Mouse (Mus musculus) kidney, postnatal 14 days (tissue): Measurements from ENCODE around the gene Dusp14.

Source experiments
- DNase-seq: peaks from one replicate; pipeline ENCODE4 v3.0.0; 2022; ENCODE audit warnings: mixed read lengths

Gene Dusp14

GRCm38 (mm10) chr11:84066071-84066481, 3.0 kb downstream of the Dusp14 start:
- DNase-seq = peak; percentile 24

- no peak for DNase-seq
Measured at GRCm38 (mm10) chr11:84063631-84064209, 5.3 kb downstream of the Dusp14 start.

- DNase-seq = peak; percentile 45
Measured at GRCm38 (mm10) chr11:84062805-84063204, 6.3 kb downstream of the Dusp14 start.

GRCm38 (mm10) chr11:84061881-84062280, 7.2 kb downstream of the Dusp14 start:
- DNase-seq = no peak

- no peak for DNase-seq
Measured at GRCm38 (mm10) chr11:84060635-84061034, 8.4 kb downstream of the Dusp14 start.

GRCm38 (mm10) chr11:84059784-84060183, 9.3 kb downstream of the Dusp14 start:
- no peak for DNase-seq

GRCm38 (mm10) chr11:84057418-84057817, 11.6 kb downstream of the Dusp14 start:
- DNase-seq = no peak

GRCm38 (mm10) chr11:84053524-84054163, 15.4 kb downstream of the Dusp14 start:
- DNase-seq = no peak

- no peak for DNase-seq
Measured at GRCm38 (mm10) chr11:84053055-84053454, 16.0 kb downstream of the Dusp14 start.

- no peak for DNase-seq
Measured at GRCm38 (mm10) chr11:84048411-84048810, 20.6 kb downstream of the Dusp14 start.

GRCm38 (mm10) chr11:84047270-84047669, 21.8 kb downstream of the Dusp14 start:
- DNase-seq = no peak

- DNase-seq = no peak
Measured at GRCm38 (mm10) chr11:84044988-84045387, 24.1 kb downstream of the Dusp14 start.

- DNase-seq = no peak
Measured at GRCm38 (mm10) chr11:84042808-84043762, 26.0 kb downstream of the Dusp14 start.

GRCm38 (mm10) chr11:84040621-84041020, 28.4 kb downstream of the Dusp14 start:
- DNase-seq = no peak

- no peak for DNase-seq
Measured at GRCm38 (mm10) chr11:84033671-84034070, 35.4 kb downstream of the Dusp14 start.

- no peak for DNase-seq
Measured at GRCm38 (mm10) chr11:84032559-84032958, 36.5 kb downstream of the Dusp14 start.

GRCm38 (mm10) chr11:84031971-84032370, 37.1 kb downstream of the Dusp14 start:
- peak; percentile 38 for DNase-seq

- DNase-seq = peak; percentile 12
Measured at GRCm38 (mm10) chr11:84028271-84029028, 40.6 kb downstream of the Dusp14 start.

- no peak for DNase-seq
Measured at GRCm38 (mm10) chr11:84027231-84027630, 41.8 kb downstream of the Dusp14 start.

- DNase-seq = peak; percentile 25
Measured at GRCm38 (mm10) chr11:84016810-84017508, 52.1 kb downstream of the Dusp14 start.

GRCm38 (mm10) chr11:84016147-84016809, 52.8 kb downstream of the Dusp14 start:
- no peak for DNase-seq

- no peak for DNase-seq
Measured at GRCm38 (mm10) chr11:84013105-84013504, 56.0 kb downstream of the Dusp14 start.
